Mouse (Mus musculus) 3134 (cell line): ENCODE data around the gene Gatad2b.
"Not testable (repeated sequence)": the region's sequence is repeated elsewhere in the genome, so short reads cannot be mapped to it uniquely, and the experiment has no call there.

ENCODE experiments used
- DNase-seq: peaks from one replicate; pipeline ENCODE4 v3.0.0-alpha.2; 2011; ENCODE audit warnings: low spot score; ENCODE audit not compliant: insufficient read length; ENCODE audit errors: extremely low read depth

Gene Gatad2b

GRCm38 (mm10) chr3:90292345-90293275 lies at the start of gene Gatad2b:
TSS of gene Gatad2b (plus strand) at chr3:90293178.
- peak; percentile 96 for DNase-seq

GRCm38 (mm10) chr3:90245406-90245805 lies 47.6 kb upstream of the Gatad2b start:
- DNase-seq = no peak

- DNase-seq = no peak
Observed at GRCm38 (mm10) chr3:90247630-90247959, 45.4 kb upstream of the Gatad2b start.

- DNase-seq = peak; percentile 87
Observed at GRCm38 (mm10) chr3:90247960-90248745, 44.8 kb upstream of the Gatad2b start, which contains the start of gene Slc39a1. TSS of gene Slc39a1 (plus strand) at chr3:90248172.

GRCm38 (mm10) chr3:90248746-90249100 lies 44.3 kb upstream of the Gatad2b start:
- DNase-seq = peak; percentile 65

- no peak for DNase-seq
Observed at GRCm38 (mm10) chr3:90250791-90251190, 42.2 kb upstream of the Gatad2b start.

GRCm38 (mm10) chr3:90251731-90252226 lies 41.2 kb upstream of the Gatad2b start:
- not testable (repeated sequence) for DNase-seq

GRCm38 (mm10) chr3:90252659-90253058 lies 40.3 kb upstream of the Gatad2b start:
- not testable (repeated sequence) for DNase-seq

- DNase-seq = not testable (repeated sequence)
Observed at GRCm38 (mm10) chr3:90253174-90253573, 39.8 kb upstream of the Gatad2b start.

- peak; percentile 97 for DNase-seq
Observed at GRCm38 (mm10) chr3:90253653-90254418, 39.1 kb upstream of the Gatad2b start, which contains the start of gene Crtc2. TSS of gene Crtc2 (plus strand) at chr3:90254163.

GRCm38 (mm10) chr3:90254419-90255193 lies 38.4 kb upstream of the Gatad2b start:
- no peak for DNase-seq

- DNase-seq = no peak
Observed at GRCm38 (mm10) chr3:90255194-90255565, 37.8 kb upstream of the Gatad2b start.

- DNase-seq = no peak
Observed at GRCm38 (mm10) chr3:90255784-90256353, 37.1 kb upstream of the Gatad2b start.

- DNase-seq = no peak
Observed at GRCm38 (mm10) chr3:90256731-90257530, 36.0 kb upstream of the Gatad2b start.

GRCm38 (mm10) chr3:90258521-90258920 lies 34.5 kb upstream of the Gatad2b start:
- DNase-seq = no peak

GRCm38 (mm10) chr3:90263121-90263771 lies 29.7 kb upstream of the Gatad2b start:
- DNase-seq = no peak

- no peak for DNase-seq
Observed at GRCm38 (mm10) chr3:90264687-90265033, 28.3 kb upstream of the Gatad2b start.
